8 mouse cellular contexts compared by ENCODE assay signal in the genomic region with DNA sequence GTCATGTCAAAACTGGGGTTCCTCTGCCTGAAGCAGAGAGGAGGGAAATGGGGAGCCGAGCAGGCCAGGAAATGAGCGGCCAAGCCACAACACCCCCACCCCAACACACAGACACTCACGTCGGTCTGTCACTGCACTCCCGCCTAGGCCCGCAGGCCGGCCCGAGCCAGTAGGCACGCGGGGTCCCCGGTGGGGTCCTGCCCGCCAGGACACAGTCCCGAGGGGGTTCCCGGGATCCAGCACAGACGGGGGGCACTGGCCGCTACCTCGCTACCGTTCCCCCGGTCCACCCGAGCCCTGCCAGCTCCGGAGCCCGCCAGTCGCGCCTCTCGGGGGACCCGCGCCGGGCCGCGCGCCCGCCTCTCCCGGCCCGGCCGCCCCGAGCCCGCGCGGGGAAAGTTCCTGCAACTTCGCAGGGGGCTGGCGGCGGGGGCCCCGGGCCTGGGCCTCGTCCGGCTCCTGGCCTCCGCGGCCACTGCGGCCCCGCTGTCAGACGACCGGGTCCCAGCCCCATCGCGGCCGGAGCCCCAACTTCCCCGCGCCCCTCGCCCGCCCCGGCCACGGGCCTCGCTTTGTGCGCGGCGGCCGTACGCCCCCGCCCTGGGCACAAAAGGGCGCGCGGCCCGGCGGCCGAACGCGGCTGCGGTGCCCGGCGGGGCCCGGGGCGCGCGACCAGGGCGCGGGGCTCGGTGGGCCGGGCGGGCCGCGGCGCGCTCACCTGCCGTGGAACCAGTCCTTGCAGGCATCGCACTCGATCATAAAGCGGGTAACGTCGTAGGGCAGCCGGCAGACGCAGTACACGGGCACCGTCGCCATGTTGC. TPM values are rescaled to one million over a fixed set of nuclear protein-coding genes. Genes with fewer than 3 reads are reported as not detected.
DNase-seq lines count a peak whose midpoint lies in the region; ATAC-seq and TF ChIP-seq lines count a peak whose summit lies in the region.

No protein-coding gene starts in this region.

- H3K36me3 ChIP-seq in intestine, embryonic 15.5 days: no peaks in the 10 kb centered on the region
- H3K36me3 ChIP-seq in small intestine, adult 2 months (ENCODE audit: control insufficient read depth, insufficient read depth, low read length): no peaks in the 10 kb centered on the region

- H3K27me3 ChIP-seq in intestine, embryonic 15.5 days (replicated peaks): no peaks in the 10 kb centered on the region
- no peaks in the 10 kb centered on the region for H3K27me3 ChIP-seq in small intestine, adult 2 months (ENCODE audit: control insufficient read depth, insufficient read depth, low read length)

- no peak for TF ChIP-seq CTCF in small intestine, adult 2 months (IDR thresholded peaks at IDR 0.05; ENCODE audit: extremely low read depth, insufficient read length, insufficient replicate concordance, low read depth, low read length)

- peak overlapping the region; percentile 99 for H3K9ac ChIP-seq in intestine, embryonic 15.5 days

- under 1% methylated on average over 72 of the region's 102 CpGs for WGBS in intestine, embryonic 15.5 days
- whole genome bisulfite sequencing in small intestine, adult 2 months: under 1% methylated on average over 100 of the region's 102 CpGs

- no peak for TF ChIP-seq POLR2A in small intestine, adult 2 months (IDR thresholded peaks at IDR 0.05; ENCODE audit: low read depth, low read length)

- peak overlapping the region; percentile 95 for H3K27ac ChIP-seq in intestine, embryonic 15.5 days
- H3K27ac ChIP-seq in small intestine, adult 2 months (ENCODE audit: insufficient read depth, low read depth, low read length): peak overlapping the region; percentile 28

- peaks cover 35% of the 10 kb centered on the region for H3K4me1 ChIP-seq in intestine, embryonic 15.5 days (replicated peaks)
- H3K4me1 ChIP-seq in small intestine, adult 2 months (ENCODE audit: control insufficient read depth, insufficient read depth, insufficient read length, low read length): peaks cover 13% of the 10 kb centered on the region

- peak; percentile 41 for ATAC-seq in intestine, embryonic 15.5 days

- peak overlapping the region; percentile 83 for H3K4me2 ChIP-seq in intestine, embryonic 15.5 days (replicated peaks)

- DNase-seq in urinary bladder, adult 2 months (ENCODE audit: low spot score): peak; percentile 71
- DNase-seq in urinary bladder, postnatal 10 days (ENCODE audit: low spot score): no peak
- DNase-seq in cerebellum, adult 9-11 months: peak; percentile 67
- peak; percentile 41 to 69 for DNase-seq in gastrocnemius, postnatal 4 days (ENCODE audit: low spot score in 2 of 2)
- peak; percentile 70 to 74 for DNase-seq in lung, postnatal 4 days
- no peak for DNase-seq in layer of hippocampus, adult 9-11 months

- H3K4me3 ChIP-seq in intestine, embryonic 15.5 days (replicated peaks): peak overlapping the region; percentile 90
- H3K4me3 ChIP-seq in small intestine, adult 2 months (ENCODE audit: low read depth, low read length): peak overlapping the region; percentile 78

- no peaks in the 10 kb centered on the region for H3K9me3 ChIP-seq in intestine, embryonic 15.5 days

RNA-seq across cellular contexts. Expression of a gene that starts 0.8 kb away (rescaled TPM):
- 15.9 and 27.2 TPM in 2 replicates for polyA plus RNA-seq in urinary bladder, adult 2 months (2012; rRNA removed)
- total RNA-seq in gastrocnemius, postnatal 4 days (2021): 10 to 100 TPM; 37.4 to 41.9 TPM
- 5.5 and 6.3 TPM in 2 replicates for polyA plus RNA-seq in intestine, embryonic 15.5 days (2015; fragmentation: Nextera tagmentation; extraction: Ambion mirVana)
- polyA plus RNA-seq in small intestine, adult 2 months (2012; rRNA removed): 6.5 and 11.0 TPM in 2 replicates

Comparison
In these comparisons a context has a peak if more than half of its experiments do, and no peak if none do; other contexts are left out.
1. DNase-seq: peak in urinary bladder, adult 2 months (single experiment), cerebellum, adult 9-11 months (single experiment), gastrocnemius, postnatal 4 days (2 of 2) and lung, postnatal 4 days (2 of 2); none in urinary bladder, postnatal 10 days (single experiment) and layer of hippocampus, adult 9-11 months (single experiment).